11 mouse cellular contexts compared by ENCODE assay signal in genomic region chr5:111006272-111007135, GRCm38 (mm10).
DNase-seq lines count a peak whose midpoint lies in the region; ATAC-seq lines count a peak whose summit lies in the region.
"Had no signal": no experiment of that assay in that cellular context is flagged by ENCODE, and none has a peak within 500 bp of the region (broad histone marks: within the 10 kb centered on the region; RNA-seq: fewer than 3 reads in every experiment).

No protein-coding gene starts in this region.

- peak overlapping the region; percentile 5; the same call in 1 of the 2 replicates for H3K9ac ChIP-seq in heart, embryonic 14.5 days (ENCODE audit: low read length)
- no peak overlapping the region for H3K9ac ChIP-seq in midbrain, embryonic 16.5 days (ENCODE audit: low read depth, low read length)
- H3K9ac ChIP-seq in liver, embryonic 11.5 days (ENCODE audit: low read depth, low read length): no peak overlapping the region

- DNase-seq in heart, adult 18-20 months: peak; percentile 42 to 53
- DNase-seq in heart, adult 11 months: no peak
- DNase-seq in cerebellum, postnatal 25 days: peak; percentile 58 to 62
- DNase-seq in ovary, adult 18-20 months (ENCODE audit: low spot score): no peak
- DNase-seq in liver, embryonic 11.5 days (ENCODE audit: low spot score): no peak
- no peak for DNase-seq in spleen, postnatal 14 days (ENCODE audit: low spot score in 2 of 2)
- DNase-seq: layer of hippocampus, postnatal 36 days; lung, postnatal 10 days had no signal

- H3K27me3 ChIP-seq in heart, embryonic 14.5 days (ENCODE audit: control insufficient read depth, insufficient read depth, low read length): no peaks in the 10 kb centered on the region
- H3K27me3 ChIP-seq in midbrain, embryonic 16.5 days (ENCODE audit: control insufficient read depth, insufficient read depth, low read depth, low read length): no peaks in the 10 kb centered on the region
- H3K27me3 ChIP-seq in liver, embryonic 11.5 days (replicated peaks; ENCODE audit: control insufficient read depth, insufficient read depth, low read length): no peaks in the 10 kb centered on the region

- peak overlapping the region; percentile 48 to 57 for H3K27ac ChIP-seq in heart, embryonic 14.5 days (replicated peaks in 1 of 2; ENCODE audit: control insufficient read depth in 1 of 2, insufficient read depth in 1 of 2, low read depth in 2 of 2, low read length in 2 of 2)
- H3K27ac ChIP-seq in midbrain, embryonic 16.5 days (ENCODE audit: low read length): peak overlapping the region; percentile 4; the same call in 1 of the 2 replicates
- H3K27ac ChIP-seq in liver, embryonic 11.5 days (ENCODE audit: low read depth, low read length): no peak overlapping the region

- no peak for ATAC-seq in heart, embryonic 14.5 days (ENCODE audit: insufficient number of reproducible peaks, insufficient read depth, low FRiP score, low read depth)
- ATAC-seq in midbrain, embryonic 16.5 days: no peak
- ATAC-seq in liver, embryonic 11.5 days (replicated peaks; ENCODE audit: low FRiP score): no peak
- ATAC-seq: activated CD4-positive, CD25-positive, alpha-beta regulatory T cell, adult 4 months had no signal

- H3K4me1 ChIP-seq in heart, embryonic 14.5 days (ENCODE audit: control insufficient read depth in 2 of 2, insufficient read depth in 2 of 2, low read length in 2 of 2): peaks cover 18 to 40% of the 10 kb centered on the region in 2 experiments
- peaks cover 29% of the 10 kb centered on the region for H3K4me1 ChIP-seq in midbrain, embryonic 16.5 days (ENCODE audit: control insufficient read depth, insufficient read depth, low read length)
- no peaks in the 10 kb centered on the region for H3K4me1 ChIP-seq in liver, embryonic 11.5 days (replicated peaks; ENCODE audit: control insufficient read depth, insufficient read depth, low read length)

- H3K9me3 ChIP-seq in heart, embryonic 14.5 days (ENCODE audit: control insufficient read depth, low read length): no peaks in the 10 kb centered on the region; the same call in 1 of the 2 replicates
- H3K9me3 ChIP-seq in midbrain, embryonic 16.5 days (replicated peaks; ENCODE audit: control insufficient read depth, low read length, poor library complexity, severe bottlenecking): no peaks in the 10 kb centered on the region
- H3K9me3 ChIP-seq in liver, embryonic 11.5 days (ENCODE audit: control insufficient read depth, low read length): peaks cover 3% of the 10 kb centered on the region; the same call in 1 of the 2 replicates

- H3K4me2 ChIP-seq in heart, embryonic 14.5 days (ENCODE audit: low read length): peak overlapping the region; percentile 9; the same call in 1 of the 2 replicates
- no peak overlapping the region for H3K4me2 ChIP-seq in midbrain, embryonic 16.5 days (ENCODE audit: low read length)
- no peak overlapping the region for H3K4me2 ChIP-seq in liver, embryonic 11.5 days

- WGBS in heart, embryonic 14.5 days: 43% methylated on average over 14 of the region's 14 CpGs
- WGBS in midbrain, embryonic 16.5 days: 49% methylated on average over 14 of the region's 14 CpGs
- WGBS in liver, embryonic 11.5 days: 78% methylated on average over 14 of the region's 14 CpGs

- H3K4me3 ChIP-seq in heart, embryonic 14.5 days (ENCODE audit: control insufficient read depth in 1 of 2, insufficient read depth in 1 of 2, low read depth in 1 of 2, low read length in 2 of 2): no peak overlapping the region
- H3K4me3 ChIP-seq in midbrain, embryonic 16.5 days (ENCODE audit: low read depth, low read length): no peak overlapping the region
- H3K4me3 ChIP-seq in liver, embryonic 11.5 days (ENCODE audit: low read depth, low read length): no peak overlapping the region

- no peaks in the 10 kb centered on the region for H3K36me3 ChIP-seq in heart, embryonic 14.5 days (ENCODE audit: control insufficient read depth, insufficient read depth, low read length)
- H3K36me3 ChIP-seq in midbrain, embryonic 16.5 days (ENCODE audit: control insufficient read depth, insufficient read depth, low read length): no peaks in the 10 kb centered on the region
- H3K36me3 ChIP-seq in liver, embryonic 11.5 days (ENCODE audit: control insufficient read depth, insufficient read depth, low read length): no peaks in the 10 kb centered on the region

Comparison
In these comparisons a context has a peak if more than half of its experiments do, and no peak if none do; other contexts are left out.
1. DNase-seq: peak in heart, adult 18-20 months (2 of 2) and cerebellum, postnatal 25 days (2 of 2); none in heart, adult 11 months (single experiment), ovary, adult 18-20 months (single experiment), liver, embryonic 11.5 days (single experiment) and spleen, postnatal 14 days (0 of 2).